Comparison of ENCODE assay signal across 8 mouse cellular contexts in genomic region chr5:114980122-114980748, GRCm38 (mm10). TPM values are rescaled to one million over a fixed set of nuclear protein-coding genes. Genes with fewer than 3 reads are reported as not detected.
DNase-seq lines count a peak whose midpoint lies in the region; ATAC-seq and TF ChIP-seq lines count a peak whose summit lies in the region.

No protein-coding gene starts in this region.

- H3K27ac ChIP-seq in liver, adult 2 months (replicated peaks; ENCODE audit: insufficient read depth, low read depth, low read length): no peak overlapping the region
- H3K27ac ChIP-seq in liver, embryonic 16.5 days (ENCODE audit: low read length): peak overlapping the region; percentile 94
- H3K27ac ChIP-seq in neural tube, embryonic 15.5 days (replicated peaks): no peak overlapping the region

- 66% methylated on average over 16 of the region's 16 CpGs for WGBS in liver, adult 2 months
- 23% methylated on average over 16 of the region's 16 CpGs for WGBS in liver, embryonic 16.5 days (ENCODE audit: insufficient replicate concordance)
- WGBS in neural tube, embryonic 15.5 days: 33% methylated on average over 16 of the region's 16 CpGs

- H3K4me1 ChIP-seq in liver, adult 2 months (ENCODE audit: control insufficient read depth, insufficient read depth, low read length): peaks cover 7% of the 10 kb centered on the region
- H3K4me1 ChIP-seq in liver, embryonic 16.5 days (ENCODE audit: control insufficient read depth, low read depth, low read length): peaks cover 20% of the 10 kb centered on the region
- peaks cover 21% of the 10 kb centered on the region for H3K4me1 ChIP-seq in neural tube, embryonic 15.5 days

- H3K4me2 ChIP-seq in liver, embryonic 16.5 days (ENCODE audit: low read depth, low read length): peak overlapping the region; percentile 97
- peak overlapping the region; percentile 76 for H3K4me2 ChIP-seq in neural tube, embryonic 15.5 days

- H3K9ac ChIP-seq in liver, adult 2 months (ENCODE audit: low read depth, low read length): 0 out of 2 replicates have a peak overlapping the region, but pooled peaks have one; percentile 1
- H3K9ac ChIP-seq in liver, embryonic 16.5 days (ENCODE audit: low read depth, low read length): peak overlapping the region; percentile 64
- H3K9ac ChIP-seq in neural tube, embryonic 15.5 days (replicated peaks): peak overlapping the region; percentile 1; the same call in 1 of the 2 replicates

- no peak for TF ChIP-seq CTCF in liver, adult 2 months (IDR thresholded peaks at IDR 0.05; ENCODE audit: low read depth, low read length)

- no peak for TF ChIP-seq POLR2A in liver, adult 2 months (IDR thresholded peaks at IDR 0.05; ENCODE audit: extremely low read depth, insufficient read depth, low read length)

- DNase-seq in liver, adult 2 months (ENCODE audit: extremely low read depth, low read depth, low spot score): no peak
- no peak for DNase-seq in liver
- DNase-seq in forelimb bud, embryonic 11.5 days (ENCODE audit: low read depth, low spot score): peak; percentile 21
- no peak for DNase-seq in layer of hippocampus, postnatal 25 days (ENCODE audit: extremely low spot score in 1 of 2, low spot score in 1 of 2)
- no peak for DNase-seq in gastrocnemius, adult 8-10 months (ENCODE audit: low spot score in 2 of 2)

- H3K4me3 ChIP-seq in liver, adult 2 months (ENCODE audit: insufficient read depth, low read depth, low read length): no peak overlapping the region
- H3K4me3 ChIP-seq in liver, embryonic 16.5 days (ENCODE audit: low read depth, low read length): peak overlapping the region; percentile 67
- H3K4me3 ChIP-seq in neural tube, embryonic 15.5 days (replicated peaks): peak overlapping the region; percentile 34

- no peaks in the 10 kb centered on the region for H3K79me2 ChIP-seq in liver, adult 2 months (ENCODE audit: control insufficient read depth, insufficient read depth, low read length)

- no peaks in the 10 kb centered on the region for H3K27me3 ChIP-seq in liver, adult 2 months (ENCODE audit: control insufficient read depth, insufficient read depth, low read length)
- H3K27me3 ChIP-seq in liver, embryonic 16.5 days (ENCODE audit: control insufficient read depth, insufficient read depth, low read depth, low read length): no peaks in the 10 kb centered on the region
- H3K27me3 ChIP-seq in neural tube, embryonic 15.5 days (replicated peaks): peaks cover 4% of the 10 kb centered on the region; the same call in 1 of the 2 replicates

- ATAC-seq in liver, embryonic 16.5 days (ENCODE audit: low read depth): peak; percentile 28
- no peak; the same call in 1 of the 2 replicates for ATAC-seq in neural tube, embryonic 15.5 days (ENCODE audit: low FRiP score)
- ATAC-seq in inflammation-experienced regulatory T-cells, adult 6 months: no peak

- no peaks in the 10 kb centered on the region for H3K9me3 ChIP-seq in liver, embryonic 16.5 days (replicated peaks; ENCODE audit: control insufficient read depth, low read length)
- H3K9me3 ChIP-seq in neural tube, embryonic 15.5 days (replicated peaks): no peaks in the 10 kb centered on the region

- H3K36me3 ChIP-seq in liver, adult 2 months (ENCODE audit: control insufficient read depth, insufficient read depth, low read length): peaks cover 4% of the 10 kb centered on the region; the same call in 1 of the 2 replicates
- H3K36me3 ChIP-seq in liver, embryonic 16.5 days (ENCODE audit: control insufficient read depth, insufficient read depth): no peaks in the 10 kb centered on the region
- H3K36me3 ChIP-seq in neural tube, embryonic 15.5 days: no peaks in the 10 kb centered on the region

RNA-seq across cellular contexts. Expression of gene Hnf1a, which starts 9.3 kb away (rescaled TPM):
- total RNA-seq in liver, adult 2 months (2014; rRNA removed): 6.1 and 9.3 TPM in 2 replicates
- 13.5 and 19.2 TPM in 2 replicates for polyA plus RNA-seq in liver, adult 2 months (2012; rRNA removed)
- polyA plus RNA-seq in liver, embryonic 16.5 days (2015; fragmentation: Nextera tagmentation; extraction: Ambion mirVana): 4.1 and 4.7 TPM in 2 replicates
- 0.05 and 1.6 TPM in 2 replicates for polyA plus RNA-seq in neural tube, embryonic 15.5 days (2015; fragmentation: Nextera tagmentation; extraction: Ambion mirVana)
- total RNA-seq in layer of hippocampus, postnatal 25 days (2021): not detected
- under 1 TPM in 1 of 3 experiments, not detected in 2; 0.17 TPM for polyA plus RNA-seq in inflammation-experienced regulatory T-cells, adult 6 months (2017; shearing (Covaris generic))
- not detected for total RNA-seq in gastrocnemius, adult 8-10 months (2022)

RNA-seq across cellular contexts. Expression of gene Sppl3, which starts 30.7 kb away (rescaled TPM):
- total RNA-seq in liver, adult 2 months (2014; rRNA removed): 8.7 and 13.1 TPM in 2 replicates
- 23.7 and 24.0 TPM in 2 replicates for polyA plus RNA-seq in liver, adult 2 months (2012; rRNA removed)
- 3.2 and 3.3 TPM in 2 replicates for polyA plus RNA-seq in liver, embryonic 16.5 days (2015; fragmentation: Nextera tagmentation; extraction: Ambion mirVana)
- polyA plus RNA-seq in neural tube, embryonic 15.5 days (2015; fragmentation: Nextera tagmentation; extraction: Ambion mirVana): 18.2 and 30.9 TPM in 2 replicates
- 10 to 100 TPM; 84.7 to 85.9 TPM for total RNA-seq in layer of hippocampus, postnatal 25 days (2021)
- 10 to 100 TPM; 13.6 to 17.2 (median 15.0) TPM for polyA plus RNA-seq in inflammation-experienced regulatory T-cells, adult 6 months (2017; shearing (Covaris generic))
- 10 to 100 TPM; 18.2 to 20.9 (median 20.0) TPM for total RNA-seq in gastrocnemius, adult 8-10 months (2022)

RNA-seq across cellular contexts. Expression of gene 2210016L21Rik, which starts 38.3 kb away (rescaled TPM):
- total RNA-seq in liver, adult 2 months (2014; rRNA removed): 3.0 and 5.2 TPM in 2 replicates
- 5.2 and 6.1 TPM in 2 replicates for polyA plus RNA-seq in liver, adult 2 months (2012; rRNA removed)
- polyA plus RNA-seq in liver, embryonic 16.5 days (2015; fragmentation: Nextera tagmentation; extraction: Ambion mirVana): 9.8 and 10.2 TPM in 2 replicates
- 138 and 147 TPM in 2 replicates for polyA plus RNA-seq in neural tube, embryonic 15.5 days (2015; fragmentation: Nextera tagmentation; extraction: Ambion mirVana)
- total RNA-seq in layer of hippocampus, postnatal 25 days (2021): 100 to 1,000 TPM; 209 to 211 TPM
- polyA plus RNA-seq in inflammation-experienced regulatory T-cells, adult 6 months (2017; shearing (Covaris generic)): 10 to 100 TPM; 33.3 to 49.6 (median 36.0) TPM
- 10 to 100 TPM; 16.9 to 29.0 (median 26.0) TPM for total RNA-seq in gastrocnemius, adult 8-10 months (2022)

RNA-seq across cellular contexts. Expression of gene Oasl1, which starts 57.2 kb away (rescaled TPM):
- total RNA-seq in liver, adult 2 months (2014; rRNA removed): 5.8 and 6.6 TPM in 2 replicates
- 15.4 and 16.8 TPM in 2 replicates for polyA plus RNA-seq in liver, adult 2 months (2012; rRNA removed)
- polyA plus RNA-seq in liver, embryonic 16.5 days (2015; fragmentation: Nextera tagmentation; extraction: Ambion mirVana): 0.26 and 0.61 TPM in 2 replicates
- polyA plus RNA-seq in neural tube, embryonic 15.5 days (2015; fragmentation: Nextera tagmentation; extraction: Ambion mirVana): 0.79 and 1.2 TPM in 2 replicates
- not detected for total RNA-seq in layer of hippocampus, postnatal 25 days (2021)
- 1 to 10 TPM; 1.9 to 3.9 (median 2.6) TPM for polyA plus RNA-seq in inflammation-experienced regulatory T-cells, adult 6 months (2017; shearing (Covaris generic))
- total RNA-seq in gastrocnemius, adult 8-10 months (2022): not detected

Comparison
In these comparisons a context has a peak if more than half of its experiments do, and no peak if none do; other contexts are left out.
1. H3K9ac ChIP-seq: peak in every context shown above with its lines; median percentile 64 in liver, embryonic 16.5 days; 1 in liver, adult 2 months; 1 in neural tube, embryonic 15.5 days.